Comparison of ENCODE assay signal across 9 mouse cellular contexts in the genomic region with DNA sequence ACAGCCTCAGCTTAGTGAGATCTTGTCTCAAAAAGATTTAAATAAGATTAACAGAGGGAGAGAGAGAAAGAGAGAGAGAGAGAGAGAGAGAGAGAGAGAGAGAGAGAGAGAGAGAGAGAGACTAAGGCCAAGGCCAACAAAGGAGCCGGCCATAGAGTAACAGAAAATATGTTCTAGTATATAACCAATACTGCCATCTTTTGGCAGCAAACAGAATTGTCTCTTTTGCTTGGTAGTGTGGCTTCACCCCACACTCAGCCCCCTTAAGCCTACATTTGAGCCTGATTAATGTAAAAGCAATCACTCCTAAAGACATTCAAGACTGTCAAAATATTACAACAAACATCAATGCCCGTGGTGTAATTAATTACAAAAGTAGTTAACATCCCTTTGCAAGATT. TPM values are rescaled to one million over a fixed set of nuclear protein-coding genes. Genes with fewer than 3 reads are reported as not detected.
A peak's percentile ranks its signal among the peaks of the same experiment; 100 is the strongest.
DNase-seq lines count a peak whose midpoint lies in the region; TF ChIP-seq lines count a peak whose summit lies in the region.
"Had no signal": no experiment of that assay in that cellular context is flagged by ENCODE, and none has a peak within 500 bp of the region (broad histone marks: within the 10 kb centered on the region; RNA-seq: fewer than 3 reads in every experiment).

No protein-coding gene starts in this region.

- 28% methylated on average over 2 of the region's 2 CpGs for WGBS in kidney, adult 2 months
- WGBS in heart, embryonic 10.5 days, result 44% methylated on average over 2 of the region's 2 CpGs

- no peaks in the 10 kb centered on the region for H3K4me1 ChIP-seq in kidney, adult 2 months (ENCODE audit: control insufficient read depth, insufficient read depth, low read length)
- no peaks in the 10 kb centered on the region for H3K4me1 ChIP-seq in heart, embryonic 10.5 days
- H3K4me1 ChIP-seq: hindbrain, embryonic 15.5 days had no signal

- no peaks in the 10 kb centered on the region for H3K36me3 ChIP-seq in kidney, adult 2 months (ENCODE audit: control insufficient read depth, insufficient read depth, low read length)
- no peaks in the 10 kb centered on the region for H3K36me3 ChIP-seq in heart, embryonic 10.5 days
- H3K36me3 ChIP-seq: hindbrain, embryonic 15.5 days had no signal

- DNase-seq in kidney, adult 2 months, result peak; percentile 24
- no peak for DNase-seq in kidney, adult 18-20 months
- DNase-seq in 3T3-L1 (ENCODE audit: low read depth, low spot score), result peak; percentile 73
- DNase-seq in A20 (ENCODE audit: low read depth, low spot score), result peak; percentile 44
- peak; percentile 53 for DNase-seq in embryo, embryonic 11 days
- no peak for DNase-seq in testis, postnatal 10 days (ENCODE audit: low spot score)
- DNase-seq in heart, embryonic 10.5 days (ENCODE audit: low spot score), result no peak

- no peak overlapping the region for H3K4me3 ChIP-seq in kidney, adult 2 months (ENCODE audit: insufficient read depth, low read depth, low read length)
- H3K4me3 ChIP-seq in heart, embryonic 10.5 days, result no peak overlapping the region
- H3K4me3 ChIP-seq: hindbrain, embryonic 15.5 days; myocyte had no signal

- H3K9me3 ChIP-seq in heart, embryonic 10.5 days, result no peaks in the 10 kb centered on the region
- H3K9me3 ChIP-seq: hindbrain, embryonic 15.5 days had no signal

- TF ChIP-seq POLR2A in kidney, adult 2 months (IDR thresholded peaks at IDR 0.05; ENCODE audit: low read depth, low read length), result no peak

- no peak overlapping the region for H3K27ac ChIP-seq in kidney, adult 2 months (ENCODE audit: insufficient read depth, low read depth, low read length)
- no peak overlapping the region for H3K27ac ChIP-seq in heart, embryonic 10.5 days
- H3K27ac ChIP-seq: hindbrain, embryonic 15.5 days had no signal

- H3K27me3 ChIP-seq in kidney, adult 2 months (replicated peaks; ENCODE audit: control insufficient read depth, insufficient read depth, low read length), result no peaks in the 10 kb centered on the region
- no peaks in the 10 kb centered on the region for H3K27me3 ChIP-seq in heart, embryonic 10.5 days (ENCODE audit: insufficient read depth, poor library complexity, severe bottlenecking)
- H3K27me3 ChIP-seq: hindbrain, embryonic 15.5 days had no signal

- TF ChIP-seq CTCF in kidney, adult 2 months (conservative IDR thresholded peaks at IDR 0.05; ENCODE audit: insufficient read depth, insufficient read length, low read depth, low read length), result no peak

RNA-seq across cellular contexts. Expression of a gene that starts 37.1 kb away (rescaled TPM):
- polyA plus RNA-seq in kidney, adult 2 months (2012; rRNA removed), result 0.53 and 0.55 TPM in 2 replicates
- polyA plus RNA-seq in heart, embryonic 10.5 days (2016; fragmentation: Nextera tagmentation; extraction: Ambion mirVana), result 0.39 TPM in 1 of 2 replicates, not detected in the other

RNA-seq across cellular contexts. Expression of a gene that starts 52.3 kb away (rescaled TPM):
- polyA plus RNA-seq in kidney, adult 2 months (2012; rRNA removed), result 8.3 and 9.2 TPM in 2 replicates
- polyA plus RNA-seq in heart, embryonic 10.5 days (2016; fragmentation: Nextera tagmentation; extraction: Ambion mirVana), result 9.5 and 10.0 TPM in 2 replicates

Comparison
In these comparisons a context has a peak if more than half of its experiments do, and no peak if none do; other contexts are left out.
1. DNase-seq: peak in kidney, adult 2 months (single experiment), 3T3-L1 (single experiment), A20 (single experiment) and embryo, embryonic 11 days (single experiment); none in kidney, adult 18-20 months (single experiment), testis, postnatal 10 days (single experiment) and heart, embryonic 10.5 days (single experiment).